Mouse (Mus musculus) embryonic facial prominence, embryonic 15.5 days (tissue): ENCODE results near the gene Psrc1. TPM values are rescaled to one million over a fixed set of nuclear protein-coding genes. Genes with fewer than 3 reads are reported as not detected.
A peak's percentile ranks its signal among the peaks of the same experiment; 100 is the strongest.

Experiments
- ATAC-seq: fragments of 200-750 bp; cut with Nextera tagmentation; 2 replicates; pipeline ENCODE4 v1.8.0; 2017; ENCODE audit warnings: low read depth, moderate TSS enrichment; ENCODE audit not compliant: insufficient number of reproducible peaks, low FRiP score, low TSS enrichment
- H3K27ac ChIP-seq: fragments of 300-500 bp; sonication (generic); replicated peaks from 2 replicates; pipeline ENCODE4 v1.5.1; 2015; ENCODE audit warnings: mild to moderate bottlenecking, inconsistent platforms
- H3K27me3 ChIP-seq: fragments of 300-500 bp; sonication (generic); 2 replicates; pipeline ENCODE4 v1.6.1; 2015; ENCODE audit warnings: inconsistent platforms
- H3K36me3 ChIP-seq: fragments of 300-500 bp; sonication (generic); 2 replicates; pipeline ENCODE4 v1.6.1; 2015; ENCODE audit warnings: mild to moderate bottlenecking, inconsistent platforms
- H3K4me1 ChIP-seq: fragments of 300-500 bp; sonication (generic); 2 replicates; pipeline ENCODE4 v1.6.1; 2015; ENCODE audit warnings: inconsistent platforms
- H3K4me2 ChIP-seq: fragments of 300-500 bp; sonication (generic); replicated peaks from 2 replicates; pipeline ENCODE4 v1.6.1; 2015; ENCODE audit warnings: mild to moderate bottlenecking, inconsistent platforms
- H3K4me3 ChIP-seq: fragments of 300-500 bp; sonication (generic); replicated peaks from 2 replicates; pipeline ENCODE4 v1.5.1; 2015; ENCODE audit warnings: mild to moderate bottlenecking, inconsistent platforms
- H3K9ac ChIP-seq: fragments of 300-500 bp; sonication (generic); 2 replicates; pipeline ENCODE4 v1.6.1; 2015; ENCODE audit warnings: inconsistent platforms
- H3K9me3 ChIP-seq: fragments of 300-500 bp; sonication (generic); replicated peaks from 2 replicates; pipeline ENCODE4 v1.6.1; 2016; ENCODE audit warnings: inconsistent platforms
- WGBS: fragments of 180-500 bp; shearing (Covaris S2); methylation state at CpG from one replicate; pipeline ENCODE4 v1.1.7; 2015; 5-methylcytosine and 5-hydroxymethylcytosine counted together
- polyA plus RNA-seq: library from polyadenylated mRNA; unstranded; fragments of >200 nt; fragmentation: Nextera tagmentation; extraction: Ambion mirVana; gene quantifications from 2 replicates; pipeline ENCODE4 v1.2.1, GENCODE M21; 2015

Psrc1 gene
- polyA plus RNA-seq, 1 experiment from 2014 or later: 41.7 TPM

DNA sequence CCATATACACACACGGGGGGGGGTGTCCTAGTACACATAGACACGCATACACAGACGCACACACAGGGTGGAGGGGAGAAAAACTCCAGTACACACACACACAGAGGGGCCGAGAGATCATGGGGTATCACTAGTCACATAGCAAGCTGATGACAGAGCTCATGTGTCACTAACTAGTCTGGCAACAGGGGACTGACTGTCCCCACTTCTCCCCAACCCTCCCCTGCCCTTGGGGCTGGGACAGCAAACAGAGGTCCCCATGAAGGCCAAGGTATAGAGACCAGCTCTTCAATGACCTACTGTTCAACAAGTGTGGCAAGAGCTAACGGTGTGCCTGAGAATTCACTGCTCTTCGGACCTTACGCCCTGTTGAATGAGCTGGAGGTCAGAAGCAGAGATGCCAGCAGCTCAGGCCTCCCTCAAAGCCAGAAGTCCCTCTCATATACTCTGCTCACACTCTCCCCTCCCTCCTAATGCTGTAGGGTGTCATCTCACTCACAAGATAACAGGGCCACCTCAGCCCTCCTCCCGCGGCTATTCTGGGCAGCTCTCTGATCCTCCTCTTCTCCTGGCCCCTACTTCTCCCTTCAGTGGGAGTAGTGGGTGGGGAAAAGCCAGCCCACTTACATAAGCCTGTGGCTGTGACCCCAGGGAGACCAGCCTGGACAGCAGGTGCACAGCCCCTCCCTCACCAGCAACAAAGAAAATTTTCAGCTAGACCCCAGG is 19.2 kb upstream of the Psrc1 start, which contains the start of gene Mybphl:
TSS of gene Mybphl (plus strand) at position 642 of the 726 bp plus-strand sequence.
- no peak within 1 kb of the TSS for H3K4me2 ChIP-seq
- H3K9me3 ChIP-seq: no peaks in the 10 kb centered on the region
- H3K4me1 ChIP-seq: peaks cover 13% of the 10 kb centered on the region
- H3K27ac ChIP-seq: no peak within 1 kb of the TSS
- no peaks in the 10 kb centered on the region for H3K36me3 ChIP-seq
- whole genome bisulfite sequencing: 71% methylated on average over 9 of the region's 9 CpGs
- no peaks in the 10 kb centered on the region for H3K27me3 ChIP-seq
- H3K9ac ChIP-seq: no peak within 1 kb of the TSS
- 0 out of 2 replicates have a peak, but pooled peaks have one; percentile 15 for ATAC-seq
- H3K4me3 ChIP-seq: no peak within 1 kb of the TSS

DNA sequence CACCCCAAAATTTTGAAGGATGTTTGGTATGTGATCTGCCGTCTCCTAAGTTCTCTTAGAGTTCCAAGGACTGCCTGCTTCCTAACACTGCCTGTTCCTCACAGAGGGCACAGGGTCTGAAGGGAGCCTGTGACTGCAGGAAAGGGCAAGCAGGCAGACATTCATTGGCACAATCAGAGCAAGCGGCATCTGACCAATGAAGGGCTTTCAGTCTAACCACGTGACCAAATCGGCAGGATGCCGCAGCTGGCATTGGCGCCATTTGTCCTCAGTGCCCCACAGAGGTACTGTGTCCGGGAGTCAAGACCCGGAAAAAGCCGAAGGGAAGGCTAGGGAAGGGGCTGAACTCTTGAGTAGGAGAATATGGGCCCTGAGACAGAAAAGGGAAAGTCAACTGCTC is 16.5 kb upstream of the Psrc1 start:
- H3K4me3 ChIP-seq: no peak overlapping the region
- no peaks in the 10 kb centered on the region for H3K9me3 ChIP-seq
- no peaks in the 10 kb centered on the region for H3K27me3 ChIP-seq
- no peak overlapping the region for H3K9ac ChIP-seq
- H3K4me2 ChIP-seq: 0 out of 2 replicates have a peak overlapping the region, but pooled peaks have one; percentile 17
- WGBS: 62% methylated on average over 9 of the region's 9 CpGs
- no peak overlapping the region for H3K27ac ChIP-seq
- no peaks in the 10 kb centered on the region for H3K36me3 ChIP-seq
- ATAC-seq: no peak
- H3K4me1 ChIP-seq: 0 out of 2 replicates have a peak, but pooled peaks cover under 1% of the 10 kb centered on the region

DNA sequence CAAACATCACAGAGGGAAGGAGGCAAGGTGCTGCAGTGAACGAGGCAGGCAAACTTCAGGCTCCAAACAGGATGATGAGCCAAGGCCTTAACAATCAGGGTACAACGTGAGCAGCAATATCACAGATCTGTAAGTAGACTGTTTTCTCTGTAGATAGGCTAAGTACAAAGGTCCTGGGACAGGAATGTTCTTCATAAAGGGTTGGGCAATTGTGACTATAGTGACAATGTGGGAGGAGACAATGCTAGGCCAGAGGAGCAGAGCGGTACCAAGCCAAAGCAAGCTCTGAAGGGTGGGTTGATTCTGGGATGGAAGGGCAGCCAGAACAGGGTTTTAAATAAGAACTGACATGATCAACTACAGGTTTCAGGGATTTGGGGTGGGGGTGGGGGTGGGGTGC is 15.8 kb upstream of the Psrc1 start:
- H3K4me2 ChIP-seq: no peak overlapping the region
- 78% methylated on average over 3 of the region's 3 CpGs for WGBS
- ATAC-seq: no peak

DNA sequence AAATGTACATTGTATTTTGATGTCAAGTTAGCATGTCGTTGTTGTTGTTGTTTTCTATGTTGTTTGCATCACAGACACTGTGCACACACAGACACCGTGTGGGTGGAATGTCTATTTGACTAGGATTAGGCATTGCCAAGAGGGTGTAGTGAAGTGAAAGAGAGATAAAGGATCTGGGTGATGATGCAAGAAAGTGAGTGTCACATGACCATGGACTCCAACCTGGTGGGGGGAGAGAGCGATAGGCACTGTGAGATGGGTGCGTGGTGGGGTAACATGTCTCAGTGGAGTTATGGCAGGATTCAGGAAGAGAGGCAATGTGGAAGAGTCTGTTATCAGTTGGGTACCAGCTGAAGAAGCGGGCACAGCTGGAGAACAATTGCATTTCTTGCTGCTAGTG is 14.9 kb upstream of the Psrc1 start:
- Histone ChIP-seq H3K4me3 (no peak overlapping the region), H3K27ac (no peak overlapping the region), H3K9ac (no peak overlapping the region), H3K4me1 (0 out of 2 replicates have a peak, but pooled peaks cover 4% of the 10 kb centered on the region), H3K36me3 (no peaks in the 10 kb centered on the region), H3K4me2 (no peak overlapping the region), H3K27me3 (no peaks in the 10 kb centered on the region), H3K9me3 (no peaks in the 10 kb centered on the region)
- no peak for ATAC-seq
- 81% methylated on average over 5 of the region's 5 CpGs for WGBS

More for the DNA sequence above, 15.8 kb upstream of the Psrc1 start:
- Histone ChIP-seq H3K9me3 (no peaks in the 10 kb centered on the region), H3K27me3 (no peaks in the 10 kb centered on the region), H3K4me1 (0 out of 2 replicates have a peak, but pooled peaks cover 4% of the 10 kb centered on the region), H3K27ac (no peak overlapping the region), H3K4me3 (no peak overlapping the region), H3K36me3 (no peaks in the 10 kb centered on the region), H3K9ac (no peak overlapping the region)

DNA sequence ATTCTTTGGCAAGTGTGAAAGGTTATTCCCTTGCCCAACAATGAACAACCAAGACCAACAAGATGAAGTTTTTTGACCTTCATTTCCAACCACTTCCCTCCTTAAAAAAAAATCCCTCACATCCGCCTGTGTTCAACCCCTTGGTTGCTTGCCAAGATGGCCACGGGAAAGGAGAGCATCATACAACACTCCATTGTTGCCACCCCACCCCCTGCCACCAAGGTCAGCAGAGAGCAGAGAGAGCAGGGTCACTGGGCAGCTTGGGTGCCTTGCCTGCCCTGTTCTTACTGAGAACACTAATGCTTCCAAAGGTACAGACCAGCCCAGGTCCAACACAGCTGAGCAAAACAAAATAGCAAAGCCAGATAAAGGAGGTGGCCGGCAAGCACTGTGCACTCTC is 11.4 kb upstream of the Psrc1 start:
- Histone ChIP-seq H3K4me2 (no peak overlapping the region), H3K27me3 (no peaks in the 10 kb centered on the region), H3K9me3 (no peaks in the 10 kb centered on the region), H3K4me1 (0 out of 2 replicates have a peak, but pooled peaks cover 4% of the 10 kb centered on the region), H3K9ac (no peak overlapping the region), H3K27ac (0 out of 2 replicates have a peak overlapping the region, but pooled peaks have one; percentile 17), H3K4me3 (no peak overlapping the region), H3K36me3 (no peaks in the 10 kb centered on the region)
- 57% methylated on average over 3 of the region's 3 CpGs for whole genome bisulfite sequencing
- no peak for ATAC-seq

DNA sequence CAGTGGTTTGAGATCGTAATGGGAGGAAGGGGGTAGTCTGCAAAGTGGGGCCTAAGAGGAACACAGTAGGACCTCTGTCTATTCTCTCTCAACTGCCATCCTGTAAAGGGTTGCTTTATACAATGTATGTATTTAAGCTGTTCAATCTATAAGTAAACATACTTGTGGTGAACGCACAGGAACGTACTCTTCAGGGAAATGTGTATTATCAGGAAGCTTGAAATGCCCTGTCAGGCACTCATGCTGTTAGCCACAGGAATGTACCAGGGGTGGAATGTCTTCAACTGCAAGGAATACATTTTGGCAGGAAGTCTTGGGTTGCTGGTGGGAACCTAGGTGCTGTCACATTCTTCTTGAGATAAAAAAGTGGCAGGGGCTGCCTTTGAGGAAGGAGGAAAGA is 10.9 kb upstream of the Psrc1 start:
- WGBS: 50% methylated on average over 3 of the region's 3 CpGs
- Histone ChIP-seq H3K9me3 (no peaks in the 10 kb centered on the region), H3K4me1 (0 out of 2 replicates have a peak, but pooled peaks cover 4% of the 10 kb centered on the region), H3K4me2 (no peak overlapping the region), H3K4me3 (no peak overlapping the region), H3K9ac (no peak overlapping the region), H3K27me3 (no peaks in the 10 kb centered on the region), H3K36me3 (no peaks in the 10 kb centered on the region), H3K27ac (0 out of 2 replicates have a peak overlapping the region, but pooled peaks have one; percentile 17)
- no peak for ATAC-seq

DNA sequence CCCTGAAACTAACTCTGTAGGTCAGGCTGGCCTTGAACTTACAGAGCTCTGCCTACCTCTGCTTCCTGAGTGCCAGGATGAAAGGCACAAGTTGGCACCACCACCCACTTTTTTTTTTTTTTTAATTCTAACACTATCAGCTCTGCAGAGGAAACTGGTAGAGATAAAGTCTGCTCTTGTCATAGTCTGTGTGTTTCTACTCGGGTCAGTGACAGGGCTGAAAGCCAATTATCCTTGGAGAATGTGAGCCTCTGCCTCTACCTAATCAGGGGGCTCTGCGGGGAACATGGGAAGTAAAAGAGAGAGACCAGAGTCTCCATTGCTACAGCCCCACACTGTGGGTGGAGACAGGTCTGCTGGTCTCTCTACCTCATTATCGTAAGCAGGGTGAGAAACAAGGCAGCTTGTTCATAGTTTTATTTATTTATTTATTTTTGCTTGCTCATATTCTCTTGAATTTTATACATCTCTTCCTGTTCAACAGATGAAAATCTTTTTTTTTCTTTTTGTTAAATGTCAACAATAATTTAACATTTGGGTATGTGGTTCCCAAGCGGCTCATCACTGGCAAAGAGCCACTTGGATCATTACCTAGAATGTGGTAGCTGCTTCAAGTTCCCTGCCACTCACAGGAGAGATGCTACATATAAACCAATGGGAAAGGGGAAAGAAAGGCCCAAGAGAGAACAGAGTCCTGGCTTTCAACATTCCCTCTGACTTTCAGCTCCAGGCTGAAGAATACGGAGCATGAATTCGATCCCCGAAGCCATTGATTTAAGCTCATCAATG is 4.6 kb upstream of the Psrc1 start:
- 61% methylated on average over 7 of the region's 7 CpGs for WGBS
- H3K27ac ChIP-seq: no peak overlapping the region
- H3K9me3 ChIP-seq: no peaks in the 10 kb centered on the region
- H3K36me3 ChIP-seq: no peaks in the 10 kb centered on the region
- H3K4me3 ChIP-seq: no peak overlapping the region
- peaks cover 28% of the 10 kb centered on the region for H3K4me1 ChIP-seq
- no peak overlapping the region for H3K9ac ChIP-seq
- no peaks in the 10 kb centered on the region for H3K27me3 ChIP-seq
- ATAC-seq: no peak
- H3K4me2 ChIP-seq: no peak overlapping the region

DNA sequence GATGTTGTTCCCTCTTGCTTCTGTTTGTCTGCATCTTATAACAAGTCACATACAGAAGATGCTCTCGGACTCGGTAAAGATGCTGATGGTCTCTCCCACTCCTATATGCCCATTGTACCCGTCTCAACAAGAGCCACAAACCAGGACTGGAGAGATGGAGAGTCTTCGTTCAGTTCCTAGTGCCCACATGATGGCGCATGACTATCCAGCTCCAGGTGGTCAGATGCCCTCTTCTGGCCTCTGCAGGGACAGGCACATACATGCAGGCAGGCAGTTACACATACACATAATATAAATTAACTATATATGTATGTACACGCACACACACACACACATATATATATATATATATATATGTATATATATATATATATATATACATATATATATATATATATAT is 2.9 kb upstream of the Psrc1 start:
- H3K4me2 ChIP-seq: no peak overlapping the region
- 84% methylated on average over 6 of the region's 6 CpGs for WGBS

DNA sequence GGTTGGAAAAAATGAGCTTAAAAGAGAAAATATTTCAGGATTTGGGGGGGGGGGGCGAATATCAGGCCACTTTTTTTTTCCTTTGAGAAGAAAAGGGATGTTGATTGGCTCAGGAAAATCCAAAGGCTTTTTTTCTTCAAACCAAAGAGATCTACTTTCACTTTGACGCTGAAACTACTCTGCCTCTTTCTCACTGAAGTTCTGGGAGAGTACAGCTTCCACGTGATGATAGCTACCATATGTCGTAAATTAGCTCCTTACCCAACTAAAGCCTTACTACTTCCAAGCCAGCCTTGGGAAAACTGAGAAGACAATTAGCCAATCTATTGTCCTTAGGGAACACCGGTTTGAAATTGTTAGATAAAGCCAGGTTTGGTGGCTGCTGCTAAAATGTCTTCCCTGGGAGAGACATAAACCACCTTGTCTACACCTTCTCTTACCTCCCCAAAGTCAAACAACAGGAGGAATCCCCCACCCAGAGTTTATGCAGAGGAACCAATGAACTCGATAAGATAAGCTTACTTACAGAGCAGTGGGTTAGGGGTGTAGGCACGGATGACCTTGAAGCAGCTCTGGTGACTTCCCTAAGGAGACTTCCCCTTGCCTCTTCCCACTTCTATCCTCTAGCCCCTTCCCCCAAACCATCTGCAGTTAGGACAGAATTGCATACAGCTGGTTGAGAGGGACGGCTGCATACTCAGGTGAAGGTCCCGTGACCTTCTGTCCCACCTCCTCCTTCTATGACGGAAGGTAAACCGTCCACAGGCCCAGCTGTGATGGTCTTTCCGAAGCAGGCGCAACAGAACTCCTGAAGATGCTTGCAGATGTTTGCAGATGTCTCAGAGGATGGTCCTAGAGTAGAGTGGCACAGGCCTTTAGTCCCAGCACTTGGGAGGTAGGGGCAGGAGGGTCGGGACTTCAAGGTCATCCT is 1.4 kb upstream of the Psrc1 start:
- peaks cover 42% of the 10 kb centered on the region for H3K4me1 ChIP-seq
- H3K4me2 ChIP-seq: peak overlapping the region; percentile 67
- H3K4me3 ChIP-seq: peak overlapping the region; percentile 69
- peaks cover 4% of the 10 kb centered on the region; the same call in 1 of the 2 replicates for H3K36me3 ChIP-seq
- H3K9ac ChIP-seq: no peak overlapping the region
- peak overlapping the region; percentile 66 for H3K27ac ChIP-seq
- H3K9me3 ChIP-seq: no peaks in the 10 kb centered on the region
- WGBS: 39% methylated on average over 14 of the region's 14 CpGs
- no peaks in the 10 kb centered on the region for H3K27me3 ChIP-seq
- ATAC-seq: no peak

More for the DNA sequence above, 2.9 kb upstream of the Psrc1 start:
- Histone ChIP-seq H3K27ac (no peak overlapping the region), H3K9ac (no peak overlapping the region), H3K36me3 (no peaks in the 10 kb centered on the region), H3K27me3 (no peaks in the 10 kb centered on the region), H3K4me1 (peaks cover 42% of the 10 kb centered on the region), H3K9me3 (no peaks in the 10 kb centered on the region), H3K4me3 (no peak overlapping the region)
- no peak for ATAC-seq

DNA sequence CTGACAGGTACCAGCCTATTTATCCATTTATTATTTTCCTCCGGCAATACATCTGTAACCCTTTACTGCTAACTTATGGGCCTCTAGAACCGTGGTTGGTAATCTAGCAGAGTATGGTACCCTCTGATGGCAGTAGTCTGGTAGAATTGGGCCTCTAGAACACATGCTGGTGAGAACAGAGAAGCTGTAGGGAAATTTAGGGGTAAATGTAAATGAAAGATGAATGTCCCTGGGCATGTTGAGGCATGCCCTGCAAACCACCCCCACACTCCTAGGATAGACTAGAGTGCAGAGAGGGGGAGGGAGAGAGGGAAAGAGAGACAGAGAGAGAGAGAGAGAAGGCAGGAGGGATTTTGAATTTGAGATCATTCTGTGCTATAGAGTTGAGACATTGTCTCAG is 786 bp downstream of the Psrc1 start:
- H3K4me1 ChIP-seq: peaks cover 49% of the 10 kb centered on the region
- H3K9ac ChIP-seq: no peak overlapping the region
- ATAC-seq: no peak
- peak overlapping the region; percentile 69 for H3K4me3 ChIP-seq
- H3K27me3 ChIP-seq: no peaks in the 10 kb centered on the region
- H3K36me3 ChIP-seq: peaks cover 6% of the 10 kb centered on the region; the same call in 1 of the 2 replicates
- H3K4me2 ChIP-seq: peak overlapping the region; percentile 67
- no peaks in the 10 kb centered on the region for H3K9me3 ChIP-seq
- no peak overlapping the region for H3K27ac ChIP-seq
- 23% methylated on average over 2 of the region's 2 CpGs for WGBS
